Mouse (Mus musculus): Measurements from ENCODE around the gene Pcsk5. TPM values are rescaled to one million over a fixed set of nuclear protein-coding genes. Genes with fewer than 3 reads are reported as not detected.
"Not testable (repeated sequence)": the region's sequence is repeated elsewhere in the genome, so short reads cannot be mapped to it uniquely, and the experiment has no call there.

Pcsk5 gene
- total RNA-seq, 1 experiment from 2014 or later = not detected

GRCm38 (mm10) chr19:17491822-17492544, 345.4 kb downstream of the Pcsk5 start:
- ATAC-seq (replicated peaks; ENCODE audit: low read depth, poor library complexity, severe bottlenecking) = no peak

DNA sequence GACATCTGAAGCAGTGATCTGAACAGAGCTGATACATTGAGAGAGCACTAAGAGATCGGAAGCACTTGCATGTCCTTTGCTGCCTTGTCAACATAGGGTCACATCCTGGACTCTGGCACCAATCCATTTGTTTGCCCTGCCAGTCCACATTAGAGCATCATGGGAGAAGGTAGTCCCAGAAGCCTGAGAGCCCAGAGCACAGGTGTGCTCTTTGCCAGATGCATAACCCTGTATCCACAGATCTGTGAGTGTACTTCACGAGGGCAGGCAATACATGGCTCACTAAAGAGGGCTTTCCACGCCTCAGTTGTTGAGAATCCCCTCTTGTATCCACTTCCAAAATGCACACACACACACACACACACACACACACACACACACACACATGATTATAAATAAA, 346.1 kb downstream of the Pcsk5 start:
- ATAC-seq (replicated peaks; ENCODE audit: low read depth, poor library complexity, severe bottlenecking) = no peak

- no peak for ATAC-seq (replicated peaks; ENCODE audit: low read depth, poor library complexity, severe bottlenecking)
These were observed 347.6 kb downstream of the Pcsk5 start for GRCm38 (mm10) chr19:17489866-17490141.

- ATAC-seq (replicated peaks; ENCODE audit: low read depth, poor library complexity, severe bottlenecking) = no peak
These were observed 348.2 kb downstream of the Pcsk5 start for GRCm38 (mm10) chr19:17489041-17489865.

DNA sequence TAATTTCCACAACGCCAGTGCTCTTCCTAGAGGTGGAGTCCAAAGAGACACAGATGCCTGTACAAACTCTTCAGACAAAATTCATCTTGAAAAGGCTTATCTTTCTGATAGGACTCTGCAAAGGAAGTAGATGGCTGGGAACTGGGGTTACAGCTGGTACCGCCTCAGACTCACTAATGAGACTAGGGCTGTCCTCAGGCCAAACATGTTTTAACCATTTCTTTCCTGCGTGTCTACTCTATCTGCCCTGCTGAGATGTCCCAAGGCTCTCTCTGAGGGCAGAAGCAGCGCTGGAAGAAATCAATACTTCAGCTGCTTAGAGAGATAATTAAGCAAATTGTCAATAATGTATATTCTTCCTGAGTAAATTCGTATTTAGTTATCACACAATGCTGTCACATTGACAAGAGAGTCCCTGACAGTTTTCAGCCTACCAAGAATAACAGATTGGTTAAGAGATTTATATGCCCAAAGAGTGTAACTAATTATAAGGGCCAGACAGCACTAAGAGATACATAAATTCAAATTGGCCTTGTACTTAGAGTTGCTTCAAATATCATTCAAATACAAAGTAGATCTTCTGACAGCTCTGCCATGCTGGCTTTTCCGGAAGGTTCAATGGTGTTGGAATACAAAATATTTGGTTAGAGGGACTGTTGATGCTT, 355.2 kb downstream of the Pcsk5 start:
- ATAC-seq (replicated peaks; ENCODE audit: low read depth, poor library complexity, severe bottlenecking) = no peak

GRCm38 (mm10) chr19:17479471-17479870, 358.0 kb downstream of the Pcsk5 start:
- no peak for ATAC-seq (replicated peaks; ENCODE audit: low read depth, poor library complexity, severe bottlenecking)

DNA sequence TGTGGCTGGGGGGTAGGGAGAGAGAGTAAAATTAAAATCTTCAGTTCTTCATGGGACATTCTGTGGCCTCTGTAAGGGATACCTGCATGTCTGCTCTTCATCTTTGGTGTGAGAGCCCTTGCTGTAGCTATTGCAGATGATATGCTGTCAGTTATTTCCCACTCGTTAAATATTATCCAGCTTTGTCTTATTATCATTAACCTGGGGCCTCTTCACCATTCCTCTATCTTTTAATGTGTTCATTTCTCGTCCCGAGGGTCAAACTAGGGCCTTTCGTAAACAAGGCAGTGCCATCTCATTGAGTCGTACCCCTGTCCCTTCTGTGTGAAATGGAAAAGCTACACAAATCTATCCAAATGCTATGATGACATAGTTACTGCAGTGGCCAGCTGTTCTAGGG, 361.4 kb downstream of the Pcsk5 start:
- no peak for ATAC-seq (replicated peaks; ENCODE audit: low read depth, poor library complexity, severe bottlenecking)

DNA sequence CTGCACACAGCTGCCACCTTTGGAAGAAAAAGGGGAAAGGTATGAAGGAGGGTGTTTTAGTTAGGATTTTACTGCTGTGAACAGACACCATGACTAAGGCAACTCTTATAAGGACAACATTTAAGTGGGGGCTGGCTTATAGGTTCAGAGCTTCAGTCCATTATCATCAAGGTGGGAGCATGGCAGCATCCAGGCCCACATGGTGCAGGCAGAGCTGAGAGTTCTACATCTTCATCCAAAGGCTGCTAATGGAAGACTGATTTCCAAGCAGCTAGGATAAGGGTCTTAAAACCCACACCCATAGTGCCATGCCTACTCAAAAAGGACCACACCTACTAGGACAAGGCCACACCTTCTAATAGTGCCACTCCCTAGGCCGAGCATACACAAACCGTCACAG, 364.3 kb downstream of the Pcsk5 start:
- not testable (repeated sequence) for ATAC-seq (replicated peaks; ENCODE audit: low read depth, poor library complexity, severe bottlenecking)

- ATAC-seq (replicated peaks; ENCODE audit: low read depth, poor library complexity, severe bottlenecking) = no peak
These were observed 365.6 kb downstream of the Pcsk5 start for GRCm38 (mm10) chr19:17471861-17472260.

DNA sequence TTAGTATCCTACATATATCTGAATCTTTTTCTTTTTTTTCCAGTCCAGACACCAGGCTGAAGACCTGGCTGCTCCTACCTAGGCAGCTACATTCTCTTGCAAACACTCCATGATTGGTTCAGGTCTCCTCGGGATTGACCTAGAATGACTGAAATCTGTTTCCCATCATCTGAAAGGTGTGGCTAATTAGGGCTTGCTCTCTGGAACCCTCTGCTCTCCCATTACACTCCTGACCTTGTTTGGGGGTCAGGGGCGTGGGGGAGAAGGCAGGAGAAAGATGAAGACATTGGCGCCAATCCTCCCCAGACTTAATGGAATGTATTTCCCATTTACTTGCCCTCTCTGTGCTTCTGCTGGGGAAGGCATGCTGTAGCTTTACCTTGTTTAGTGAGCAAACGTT, 366.2 kb downstream of the Pcsk5 start:
- ATAC-seq (replicated peaks; ENCODE audit: low read depth, poor library complexity, severe bottlenecking) = no peak

GRCm38 (mm10) chr19:17467556-17468211, 369.7 kb downstream of the Pcsk5 start:
- no peak for ATAC-seq (replicated peaks; ENCODE audit: low read depth, poor library complexity, severe bottlenecking)

- ATAC-seq (replicated peaks; ENCODE audit: low read depth, poor library complexity, severe bottlenecking) = no peak
These were observed 385.4 kb downstream of the Pcsk5 start for GRCm38 (mm10) chr19:17452001-17452400.

DNA sequence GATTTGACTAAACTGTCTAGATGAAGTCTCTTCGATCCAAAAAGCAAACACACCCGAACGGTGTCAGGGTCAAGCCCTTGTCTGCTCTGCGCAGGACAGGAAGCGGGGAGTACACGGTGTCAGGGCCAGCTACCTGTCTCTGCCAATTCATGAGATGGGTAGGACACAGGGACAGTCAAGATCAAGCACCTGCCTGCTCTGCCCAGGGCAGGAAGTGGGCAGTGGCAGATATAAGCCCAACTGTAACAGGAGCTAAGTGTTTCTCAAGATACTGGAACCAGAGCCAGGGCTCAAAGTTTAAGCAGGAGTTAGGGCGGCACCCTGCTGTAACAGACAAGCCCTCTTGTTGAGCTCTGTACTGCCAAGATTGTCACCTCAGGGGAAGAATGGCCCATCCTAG, 393.9 kb downstream of the Pcsk5 start:
- 0 out of 2 replicates have a peak, but pooled peaks have one; percentile 25 for ATAC-seq (replicated peaks; ENCODE audit: low read depth, poor library complexity, severe bottlenecking)

- ATAC-seq (replicated peaks; ENCODE audit: low read depth, poor library complexity, severe bottlenecking) = no peak
These were observed 397.8 kb downstream of the Pcsk5 start for GRCm38 (mm10) chr19:17439476-17440189.

- no peak for ATAC-seq (replicated peaks; ENCODE audit: low read depth, poor library complexity, severe bottlenecking)
These were observed 400.8 kb downstream of the Pcsk5 start for GRCm38 (mm10) chr19:17436651-17437050.

DNA sequence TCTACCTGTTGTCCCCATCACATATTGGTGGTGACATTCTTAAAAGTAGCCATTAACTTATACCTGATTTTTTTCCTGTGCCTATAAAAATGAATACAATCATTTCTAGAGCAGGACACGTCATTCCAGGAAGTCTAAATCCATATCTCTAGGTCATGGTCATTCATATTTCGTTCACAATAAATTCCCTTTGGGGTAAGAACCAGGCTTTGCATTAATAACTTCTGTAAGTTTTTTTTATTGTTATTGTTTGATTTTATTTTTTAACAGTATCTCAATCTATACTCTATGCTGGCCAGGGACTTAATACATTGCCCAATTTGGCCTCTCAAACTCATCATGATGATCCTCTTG, 408.9 kb downstream of the Pcsk5 start:
- no peak for ATAC-seq (replicated peaks; ENCODE audit: low read depth, poor library complexity, severe bottlenecking)

GRCm38 (mm10) chr19:17427824-17428560, 409.4 kb downstream of the Pcsk5 start:
- ATAC-seq (replicated peaks; ENCODE audit: low read depth, poor library complexity, severe bottlenecking) = no peak

DNA sequence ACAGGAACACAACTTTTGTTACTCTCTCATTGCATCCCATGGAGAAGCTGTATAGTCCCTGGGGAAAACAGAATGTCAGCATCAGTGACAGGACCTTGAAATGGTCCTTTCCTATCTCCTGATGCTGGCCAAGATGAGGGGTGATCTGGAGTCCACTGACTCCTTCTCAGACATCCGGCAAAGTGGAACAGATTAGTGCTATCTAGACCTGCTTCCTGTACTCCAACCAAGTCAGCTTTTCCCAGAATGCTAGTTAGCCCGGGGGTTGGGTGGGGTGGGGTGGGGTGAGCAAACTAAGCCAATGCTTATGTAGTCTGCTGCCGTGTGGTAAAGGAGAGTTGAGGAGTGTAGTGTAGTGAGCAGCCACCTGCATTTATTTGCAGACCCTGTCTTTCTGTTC, 414.1 kb downstream of the Pcsk5 start:
- no peak for ATAC-seq (replicated peaks; ENCODE audit: low read depth, poor library complexity, severe bottlenecking)

DNA sequence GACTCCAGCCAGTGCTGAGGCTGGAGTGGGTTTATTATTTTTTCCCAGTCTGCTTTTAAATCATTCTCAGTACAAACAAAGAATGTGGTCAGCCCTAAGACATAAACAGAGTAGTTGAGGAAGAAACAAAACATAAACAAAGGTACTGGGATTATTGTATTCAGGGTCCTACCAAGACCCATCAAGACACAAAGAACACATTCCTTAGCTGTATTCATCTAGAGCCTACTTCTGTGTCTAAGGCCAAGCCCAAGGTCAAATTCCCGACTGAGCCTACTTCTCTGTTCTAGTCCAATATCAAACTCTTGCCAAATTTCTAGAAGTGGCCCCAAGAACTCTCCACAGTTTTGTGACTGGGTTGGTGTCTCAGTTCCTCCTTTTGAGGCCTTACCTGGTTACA, 419.6 kb downstream of the Pcsk5 start:
- ATAC-seq (replicated peaks; ENCODE audit: low read depth, poor library complexity, severe bottlenecking) = no peak
